Mouse (Mus musculus) ES-Bruce4 (cell line): Measurements from ENCODE around the gene 2010300C02Rik. TPM values are rescaled to one million over a fixed set of nuclear protein-coding genes. Genes with fewer than 3 reads are reported as not detected.

Experiments
- H3K27ac ChIP-seq: 2 replicates; pipeline ENCODE4 v1.5.1; 2012; ENCODE audit warnings: low read length, inconsistent platforms; ENCODE audit not compliant: insufficient read depth
- H3K27me3 ChIP-seq: 2 replicates; pipeline ENCODE4 v1.6.1; 2012; ENCODE audit warnings: mild to moderate bottlenecking, low read length, inconsistent platforms; ENCODE audit not compliant: control insufficient read depth, poor library complexity, insufficient read depth, severe bottlenecking
- H3K36me3 ChIP-seq: 2 replicates; pipeline ENCODE4 v1.6.1; 2012; ENCODE audit warnings: inconsistent platforms, mild to moderate bottlenecking, low read length, moderate library complexity; ENCODE audit not compliant: control insufficient read depth, poor library complexity, insufficient read depth, severe bottlenecking
- H3K4me1 ChIP-seq: one replicate; pipeline ENCODE4 v1.8.1; 2011; ENCODE audit warnings: low read length; ENCODE audit not compliant: control insufficient read depth, insufficient read depth
- H3K4me3 ChIP-seq: 2 replicates; pipeline ENCODE4 v1.5.1; 2011; ENCODE audit warnings: low read depth, mild to moderate bottlenecking, low read length
- H3K9ac ChIP-seq: 2 replicates; pipeline ENCODE4 v1.6.1; 2012; ENCODE audit warnings: low read depth, mild to moderate bottlenecking, inconsistent platforms; ENCODE audit not compliant: poor library complexity, severe bottlenecking
- H3K9me3 ChIP-seq: replicated peaks from 2 replicates; pipeline ENCODE4 v1.6.1; 2012; ENCODE audit warnings: mild to moderate bottlenecking, low read length, inconsistent platforms; ENCODE audit not compliant: control insufficient read depth, poor library complexity, insufficient read depth, severe bottlenecking
- CTCF ChIP-seq: IDR thresholded peaks from one replicate; pipeline ENCODE4 v1.8.1; 2011; ENCODE audit warnings: low read depth, low read length
- EP300 ChIP-seq: IDR thresholded peaks from 2 replicates; pipeline ENCODE4 v1.6.1; 2011; ENCODE audit warnings: low read depth, low read length; ENCODE audit not compliant: insufficient read depth
- POLR2A ChIP-seq: IDR thresholded peaks from one replicate; pipeline ENCODE4 v1.8.1; 2011; ENCODE audit warnings: low read length; ENCODE audit not compliant: insufficient read depth
- polyA plus RNA-seq: library from polyadenylated mRNA; stranded (reverse); fragments of >200 nt; gene quantifications from 2 replicates; pipeline ENCODE4 v1.2.4, GENCODE M21; 2011; ENCODE audit warnings: low read depth; ENCODE audit not compliant: missing spikeins, insufficient read depth, insufficient read length

Gene 2010300C02Rik
- 0.70 and 0.94 TPM in 2 replicates for polyA plus RNA-seq

DNA sequence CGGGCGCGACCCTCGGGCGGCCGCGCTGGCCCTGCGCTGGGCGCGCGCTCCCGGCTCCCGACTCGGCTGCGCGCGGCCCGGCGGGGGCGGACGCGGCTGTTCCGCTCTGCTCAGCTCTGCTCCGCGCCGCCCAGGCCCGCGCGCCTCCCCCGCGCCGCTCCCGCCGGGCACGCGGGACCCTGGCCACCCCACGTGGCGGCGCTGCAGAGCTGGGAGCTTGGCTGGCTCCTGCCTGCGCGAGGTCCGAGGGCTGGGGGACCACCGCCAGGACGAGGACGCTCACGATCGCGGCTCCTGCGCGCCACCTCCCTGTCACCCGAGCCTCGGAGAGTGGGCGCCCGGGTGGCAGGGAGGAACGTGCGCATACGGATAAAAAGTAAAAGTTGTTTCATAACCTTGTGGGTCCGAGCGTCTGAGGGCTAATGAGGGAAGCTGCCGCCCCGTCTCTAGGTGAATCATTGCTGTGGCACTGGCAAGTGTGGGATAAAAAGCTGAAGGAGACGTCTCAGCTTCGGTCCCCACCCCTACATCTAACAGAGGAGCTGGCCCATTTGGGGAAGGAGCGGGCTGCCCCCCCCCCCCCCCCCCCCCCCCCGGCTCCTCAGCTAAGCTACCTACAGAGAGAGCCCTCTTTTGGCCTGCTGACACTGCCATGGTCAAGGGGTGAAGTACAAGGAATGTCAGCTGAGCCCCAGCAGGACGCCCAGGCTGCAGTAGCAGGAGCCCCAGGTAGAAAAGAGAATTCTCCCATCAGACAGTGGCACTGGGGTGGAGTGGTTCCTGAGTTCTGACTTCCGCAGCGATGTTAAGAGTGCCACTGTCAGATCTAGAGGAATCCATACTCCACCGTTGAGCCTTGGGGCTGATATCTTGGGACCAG is at the start of gene 2010300C02Rik:
Gene 2010300C02Rik, minus strand, starts transcription at position 325 of the 880 bp plus-strand sequence.
- H3K4me3 ChIP-seq: peak within 1 kb of the TSS; percentile 76
- 0 out of 2 replicates have a peak, but pooled peaks cover 2% of the 10 kb centered on the region for H3K27me3 ChIP-seq
- peak within 1 kb of the TSS; percentile 47 for H3K9ac ChIP-seq
- TF ChIP-seq CTCF (no peak), EP300 (no peak), POLR2A (no peak)
- no peaks in the 10 kb centered on the region for H3K4me1 ChIP-seq
- H3K9me3 ChIP-seq: no peaks in the 10 kb centered on the region
- H3K36me3 ChIP-seq: no peaks in the 10 kb centered on the region
- H3K27ac ChIP-seq: no peak within 1 kb of the TSS

DNA sequence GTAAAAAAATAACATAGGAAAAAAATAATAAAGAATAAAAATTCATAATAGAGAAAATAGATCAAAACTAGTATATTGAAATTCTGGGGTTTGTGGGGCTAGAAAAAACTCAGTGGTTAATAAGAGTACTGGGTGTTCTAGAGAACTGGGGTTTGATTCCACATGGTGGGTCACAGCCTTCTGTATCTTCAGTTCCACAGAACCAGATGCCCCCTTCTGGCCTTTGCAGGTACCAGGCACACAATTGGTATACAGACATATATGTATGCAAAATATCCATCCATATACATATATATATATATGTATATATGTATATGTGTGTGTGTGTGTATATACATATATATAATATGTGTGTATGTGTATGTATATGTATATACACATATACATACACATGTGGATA is 39.5 kb upstream of the 2010300C02Rik start:
- H3K27me3 ChIP-seq: no peaks in the 10 kb centered on the region
- no peak for TF ChIP-seq POLR2A
- no peak for TF ChIP-seq EP300
- no peak for TF ChIP-seq CTCF
- no peak overlapping the region for H3K4me3 ChIP-seq
- H3K9ac ChIP-seq: no peak overlapping the region
- H3K36me3 ChIP-seq: no peaks in the 10 kb centered on the region
- H3K9me3 ChIP-seq: no peaks in the 10 kb centered on the region
- no peaks in the 10 kb centered on the region for H3K4me1 ChIP-seq
- no peak overlapping the region for H3K27ac ChIP-seq

DNA sequence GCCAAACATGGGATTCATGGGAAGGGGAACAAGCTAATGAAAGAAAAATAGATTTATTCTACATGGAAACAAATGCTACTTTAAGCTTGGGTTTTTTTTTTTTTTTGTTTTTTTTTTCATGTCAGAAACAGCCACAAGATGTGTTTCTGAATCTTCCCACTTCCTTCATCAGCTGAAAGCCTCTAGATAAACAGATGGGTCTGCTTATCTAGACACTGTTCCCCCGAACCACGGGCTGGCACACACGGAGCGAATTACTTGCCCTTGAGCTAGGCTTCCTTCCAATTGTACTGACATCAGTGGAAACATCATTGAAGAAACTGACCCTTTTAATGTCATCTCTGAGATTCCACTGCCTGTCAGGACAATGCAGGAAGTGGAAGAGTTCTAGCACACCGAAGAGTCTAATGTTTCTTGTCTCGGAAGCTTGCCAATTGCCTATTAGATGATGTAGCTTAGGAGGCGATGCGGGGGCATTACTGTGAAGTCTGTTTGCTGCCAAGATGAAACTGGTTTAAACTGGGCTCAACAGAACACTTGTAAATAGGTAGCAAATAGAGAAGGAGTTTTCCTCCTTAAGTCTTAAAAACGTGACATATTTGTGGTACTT is 24.9 kb upstream of the 2010300C02Rik start:
- Histone ChIP-seq H3K4me3 (no peak overlapping the region), H3K4me1 (no peaks in the 10 kb centered on the region), H3K9ac (no peak overlapping the region), H3K9me3 (0 out of 2 replicates have a peak, but pooled peaks cover 4% of the 10 kb centered on the region), H3K27ac (no peak overlapping the region), H3K27me3 (no peaks in the 10 kb centered on the region), H3K36me3 (no peaks in the 10 kb centered on the region)
- no peak for TF ChIP-seq EP300
- TF ChIP-seq CTCF: no peak
- TF ChIP-seq POLR2A: no peak

DNA sequence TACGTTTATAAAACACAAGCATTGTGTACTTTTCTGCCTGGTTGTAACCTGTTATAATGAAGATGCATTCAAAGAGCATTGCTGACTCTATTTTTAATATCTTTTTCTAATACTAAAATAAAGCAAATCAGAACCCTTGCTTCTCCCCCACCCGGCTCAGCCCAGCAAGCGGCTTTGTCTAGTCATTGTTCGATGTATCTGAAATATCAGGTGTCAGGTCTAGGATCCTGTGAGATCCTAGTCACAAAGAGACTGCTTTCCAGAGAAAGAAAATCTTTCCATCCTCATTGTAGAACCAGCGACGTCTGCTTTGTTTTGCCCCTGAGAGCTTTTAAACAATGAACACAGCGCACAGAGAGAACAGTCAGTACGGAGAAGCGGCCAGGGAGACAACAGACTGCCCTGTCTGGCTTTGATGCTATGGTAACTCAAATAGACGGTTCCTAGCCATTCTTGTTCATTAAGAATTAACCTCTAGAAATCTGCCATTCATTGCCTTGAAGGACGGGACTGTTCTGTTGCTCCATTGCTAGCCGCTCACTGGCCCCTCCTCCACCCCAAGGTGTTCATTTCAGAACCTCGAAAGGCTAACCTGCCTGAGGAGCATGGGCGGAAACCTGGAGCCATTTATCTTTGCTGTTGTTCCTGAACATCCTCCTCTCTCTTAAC is 22.9 kb upstream of the 2010300C02Rik start:
- TF ChIP-seq POLR2A: no peak
- TF ChIP-seq CTCF: no peak
- no peak for TF ChIP-seq EP300
- no peaks in the 10 kb centered on the region for H3K36me3 ChIP-seq
- H3K27me3 ChIP-seq: no peaks in the 10 kb centered on the region
- no peaks in the 10 kb centered on the region for H3K4me1 ChIP-seq
- no peak overlapping the region for H3K4me3 ChIP-seq
- no peak overlapping the region for H3K9ac ChIP-seq
- H3K9me3 ChIP-seq: 0 out of 2 replicates have a peak, but pooled peaks cover 4% of the 10 kb centered on the region
- no peak overlapping the region for H3K27ac ChIP-seq

DNA sequence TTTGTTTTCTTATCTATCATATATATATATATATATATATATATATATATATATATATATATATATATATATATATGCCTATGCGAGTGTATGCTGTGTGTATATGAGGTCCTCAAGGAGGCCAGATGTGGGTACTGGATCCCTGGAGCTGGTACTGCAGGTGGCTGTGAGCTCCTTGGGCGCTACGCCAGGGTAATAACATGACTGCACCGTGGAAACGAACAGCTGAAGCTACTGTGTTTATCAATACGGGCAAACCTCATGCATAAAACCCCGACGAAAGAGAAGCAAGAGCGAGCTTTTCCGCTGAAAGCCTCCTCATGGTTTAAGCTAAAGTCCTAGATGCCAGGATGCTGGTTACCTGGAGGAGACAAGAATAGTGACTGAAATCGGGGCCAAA is 22.2 kb upstream of the 2010300C02Rik start:
- H3K9me3 ChIP-seq: 0 out of 2 replicates have a peak, but pooled peaks cover 4% of the 10 kb centered on the region
- TF ChIP-seq POLR2A (no peak), CTCF (no peak), EP300 (no peak)
- no peak overlapping the region for H3K27ac ChIP-seq
- no peaks in the 10 kb centered on the region for H3K36me3 ChIP-seq
- no peaks in the 10 kb centered on the region for H3K27me3 ChIP-seq
- no peak overlapping the region for H3K4me3 ChIP-seq
- H3K4me1 ChIP-seq: no peaks in the 10 kb centered on the region
- H3K9ac ChIP-seq: no peak overlapping the region
